Mouse (Mus musculus) hindbrain, embryonic 16.5 days (tissue): ENCODE data around the gene Gm17657. TPM values are rescaled to one million over a fixed set of nuclear protein-coding genes. Genes with fewer than 3 reads are reported as not detected.

ENCODE experiments used
- ATAC-seq: fragments of 200-750 bp; cut with Nextera tagmentation; 2 replicates; pipeline ENCODE4 v1.8.0; 2017; ENCODE audit warnings: moderate TSS enrichment, moderate library complexity
- H3K27ac ChIP-seq: fragments of 300-500 bp; sonication (generic); 2 replicates; pipeline ENCODE4 v1.5.1; 2014; ENCODE audit warnings: low read depth, mild to moderate bottlenecking, control low read depth, low read length, moderate library complexity
- H3K27me3 ChIP-seq: fragments of 300-500 bp; sonication (generic); replicated peaks from 2 replicates; pipeline ENCODE4 v1.6.1; 2014; ENCODE audit warnings: low read length; ENCODE audit not compliant: control insufficient read depth, insufficient read depth
- H3K36me3 ChIP-seq: fragments of 300-500 bp; sonication (generic); 2 replicates; pipeline ENCODE4 v1.6.1; 2014; ENCODE audit warnings: mild to moderate bottlenecking, low read length, moderate library complexity, mixed read lengths; ENCODE audit not compliant: control insufficient read depth, insufficient read depth
- H3K4me1 ChIP-seq: fragments of 300-500 bp; sonication (generic); 2 replicates; pipeline ENCODE4 v1.6.1; 2014; ENCODE audit warnings: low read depth, low read length; ENCODE audit not compliant: control insufficient read depth, insufficient read depth
- H3K4me2 ChIP-seq: fragments of 300-500 bp; sonication (generic); 2 replicates; pipeline ENCODE4 v1.6.1; 2014; ENCODE audit warnings: mild to moderate bottlenecking, low read length, control low read depth, moderate library complexity
- H3K4me3 ChIP-seq: fragments of 300-500 bp; sonication (generic); 2 replicates; pipeline ENCODE4 v1.5.1; 2014; ENCODE audit warnings: mild to moderate bottlenecking, low read length, control low read depth, moderate library complexity
- H3K9ac ChIP-seq: fragments of 300-500 bp; sonication (generic); 2 replicates; pipeline ENCODE4 v1.6.1; 2014; ENCODE audit warnings: low read depth, mild to moderate bottlenecking, control low read depth, low read length, moderate library complexity
- H3K9me3 ChIP-seq: fragments of 300-500 bp; sonication (generic); 2 replicates; pipeline ENCODE4 v1.6.1; 2014; ENCODE audit warnings: mild to moderate bottlenecking, low read length, moderate library complexity; ENCODE audit not compliant: control insufficient read depth
- WGBS: fragments of 180-500 bp; shearing (Covaris S2); extraction: QIAGEN DNeasy Blood & Tissue Kit; methylation state at CpG from one replicate; pipeline ENCODE4 v1.1.7; 2014; 5-methylcytosine and 5-hydroxymethylcytosine counted together
- polyA plus RNA-seq: library from polyadenylated mRNA; unstranded; fragments of >200 nt; fragmentation: Nextera tagmentation; extraction: Ambion mirVana; gene quantifications from 2 replicates; pipeline ENCODE4 v1.2.1, GENCODE M21; 2015

Gm17657 gene
- polyA plus RNA-seq, 1 experiment from 2014 or later, result not detected

DNA sequence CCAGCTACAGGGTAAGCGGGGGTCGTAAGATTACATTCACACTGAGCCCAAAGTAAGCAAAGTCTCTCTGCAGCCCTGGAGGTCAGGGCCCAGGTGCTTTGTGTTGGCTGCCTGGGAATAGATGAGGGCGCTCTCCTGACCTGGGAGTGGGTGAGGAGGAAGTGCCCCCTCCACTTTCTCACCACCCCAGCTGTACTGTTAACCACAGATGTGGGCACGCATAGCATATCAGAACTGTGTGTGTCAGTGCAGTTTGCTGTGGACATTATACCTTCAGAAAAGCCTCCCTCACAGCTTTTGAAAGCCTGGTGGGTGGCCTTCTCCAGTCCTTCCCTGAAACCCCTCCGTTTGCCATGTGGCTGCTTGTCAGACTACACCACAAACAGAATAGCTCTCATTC, 34.9 kb upstream of the Gm17657 start:
- Histone ChIP-seq H3K9me3 (no peaks in the 10 kb centered on the region), H3K4me1 (peaks cover 4% of the 10 kb centered on the region), H3K9ac (no peak overlapping the region), H3K36me3 (peaks cover 5% of the 10 kb centered on the region), H3K4me2 (no peak overlapping the region), H3K27me3 (no peaks in the 10 kb centered on the region), H3K27ac (no peak overlapping the region), H3K4me3 (no peak overlapping the region)
- ATAC-seq, result no peak
- 84% methylated on average over 5 of the region's 5 CpGs for WGBS

DNA sequence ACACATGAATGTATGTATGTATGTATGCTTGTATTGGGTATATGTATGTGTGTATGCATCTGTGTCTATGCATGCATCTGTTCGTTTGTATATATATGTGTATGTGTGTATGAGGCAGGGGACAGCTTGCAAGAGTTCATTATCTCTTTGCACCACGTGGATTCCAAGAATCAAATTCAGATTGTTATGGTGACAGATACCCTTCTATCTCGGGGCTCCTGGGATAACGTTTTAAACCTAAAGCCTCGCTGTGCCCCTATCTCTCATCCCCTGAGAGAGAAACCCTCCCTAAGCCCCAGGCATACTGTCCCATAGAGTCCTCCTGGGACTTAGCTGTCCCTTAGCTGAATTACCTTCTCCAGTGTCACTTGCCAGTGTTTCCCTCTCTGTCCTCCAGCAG, 34.1 kb upstream of the Gm17657 start:
- Histone ChIP-seq H3K9me3 (no peaks in the 10 kb centered on the region), H3K27ac (no peak overlapping the region), H3K36me3 (peaks cover 10% of the 10 kb centered on the region), H3K4me1 (no peaks in the 10 kb centered on the region), H3K4me2 (no peak overlapping the region), H3K4me3 (no peak overlapping the region), H3K9ac (no peak overlapping the region), H3K27me3 (no peaks in the 10 kb centered on the region)
- no peak for ATAC-seq
- 89% methylated on average over 5 of the region's 5 CpGs for WGBS

DNA sequence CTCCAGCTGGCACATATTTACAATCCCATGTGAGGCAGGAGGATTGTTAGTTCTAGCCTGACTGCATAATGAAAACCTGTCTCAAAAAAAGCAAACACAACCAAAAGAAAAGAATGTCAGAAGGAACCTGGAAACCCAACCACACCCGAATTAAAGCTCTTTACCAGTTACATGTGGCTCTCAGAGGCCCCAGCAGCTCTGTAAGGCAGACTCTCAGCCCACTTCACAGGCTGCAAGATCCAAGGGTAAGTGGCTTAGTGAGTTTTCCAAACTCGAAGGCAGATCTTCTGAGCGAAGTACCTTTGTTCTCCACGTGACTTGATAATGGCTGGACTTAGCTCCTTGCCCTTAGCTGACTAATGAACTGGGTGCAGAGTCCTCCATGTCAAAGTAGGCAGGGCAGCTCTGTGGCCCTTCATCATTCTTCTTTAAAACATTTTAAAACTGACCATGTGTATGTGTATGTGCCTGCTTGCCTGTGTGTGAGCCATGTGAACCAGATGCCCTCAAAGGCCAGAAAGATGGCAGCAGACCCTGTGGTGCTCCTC, 30.2 kb upstream of the Gm17657 start:
- WGBS, result 88% methylated on average over 4 of the region's 4 CpGs
- H3K27me3 ChIP-seq, result no peaks in the 10 kb centered on the region
- H3K9me3 ChIP-seq, result no peaks in the 10 kb centered on the region
- no peak overlapping the region for H3K4me3 ChIP-seq
- peaks cover 14% of the 10 kb centered on the region for H3K36me3 ChIP-seq
- ATAC-seq, result no peak
- H3K9ac ChIP-seq, result no peak overlapping the region
- no peak overlapping the region for H3K4me2 ChIP-seq
- no peaks in the 10 kb centered on the region for H3K4me1 ChIP-seq
- no peak overlapping the region for H3K27ac ChIP-seq

DNA sequence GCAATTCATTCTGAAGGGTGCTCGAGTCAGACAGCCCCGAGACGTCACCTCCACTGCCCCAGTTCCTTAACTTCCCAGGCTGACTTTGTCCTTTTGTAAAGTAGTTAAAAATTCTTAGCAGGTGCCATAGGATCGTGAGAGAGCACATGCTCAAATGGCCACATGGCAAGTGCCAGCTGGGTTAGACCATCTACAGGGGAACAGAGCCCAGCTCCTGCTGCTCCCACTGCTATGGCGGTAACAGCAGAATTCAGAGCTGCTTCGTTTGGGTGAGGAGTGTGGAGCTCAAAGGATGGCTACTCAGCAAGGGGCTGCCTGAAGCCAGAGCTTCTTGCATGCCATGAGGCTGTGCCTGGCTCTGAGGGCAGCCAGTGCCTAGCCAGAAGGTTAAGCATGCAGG, 20.4 kb upstream of the Gm17657 start:
- Histone ChIP-seq H3K4me1 (no peaks in the 10 kb centered on the region), H3K27me3 (no peaks in the 10 kb centered on the region), H3K4me2 (no peak overlapping the region), H3K4me3 (no peak overlapping the region), H3K9me3 (no peaks in the 10 kb centered on the region), H3K27ac (no peak overlapping the region), H3K36me3 (peaks cover 29% of the 10 kb centered on the region), H3K9ac (no peak overlapping the region)
- 78% methylated on average over 6 of the region's 6 CpGs for WGBS
- no peak for ATAC-seq

DNA sequence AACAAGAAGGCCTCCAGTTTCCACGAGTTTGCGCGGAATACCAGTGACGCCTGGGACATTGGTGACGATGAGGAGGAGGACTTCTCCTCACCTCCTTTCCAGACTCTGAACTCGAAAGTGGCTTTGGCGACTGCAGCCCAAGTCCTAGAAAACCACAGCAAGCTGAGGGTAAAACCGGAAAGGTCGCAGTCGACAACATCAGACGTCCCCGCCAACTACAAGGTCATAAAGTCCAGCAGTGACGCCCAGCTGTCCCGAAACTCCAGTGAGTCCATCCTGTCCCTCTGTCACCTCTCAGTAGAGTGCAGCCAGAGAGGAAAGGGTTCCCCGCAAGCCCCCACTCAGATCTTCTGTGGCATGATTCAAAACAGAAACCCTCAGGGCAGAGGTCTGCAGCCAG, 19.0 kb upstream of the Gm17657 start:
- Histone ChIP-seq H3K27ac (no peak overlapping the region), H3K27me3 (no peaks in the 10 kb centered on the region), H3K9ac (no peak overlapping the region), H3K4me1 (no peaks in the 10 kb centered on the region), H3K4me3 (no peak overlapping the region), H3K4me2 (no peak overlapping the region), H3K36me3 (peaks cover 27% of the 10 kb centered on the region), H3K9me3 (no peaks in the 10 kb centered on the region)
- no peak for ATAC-seq
- 92% methylated on average over 15 of the region's 15 CpGs for WGBS

DNA sequence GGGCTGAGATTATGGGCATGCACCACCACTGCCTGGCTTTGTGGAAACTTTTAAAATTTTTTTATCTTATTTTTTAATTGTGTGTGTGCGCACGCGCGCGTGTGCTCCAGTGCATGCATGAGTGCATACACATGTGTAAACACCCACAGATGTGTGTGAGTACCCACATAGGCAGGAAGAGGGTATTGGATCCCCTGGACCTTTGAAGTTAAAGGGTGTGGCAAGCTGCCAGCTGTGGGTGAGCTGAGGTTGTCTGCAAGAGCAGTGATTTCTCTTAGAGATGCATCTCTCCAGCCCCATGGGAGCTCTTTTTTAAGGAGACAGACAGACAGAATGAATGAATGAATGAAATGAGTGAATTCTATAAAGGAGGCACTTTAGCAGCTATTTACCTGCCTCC, 16.1 kb upstream of the Gm17657 start:
- Histone ChIP-seq H3K9me3 (no peaks in the 10 kb centered on the region), H3K27me3 (no peaks in the 10 kb centered on the region), H3K36me3 (peaks cover 9% of the 10 kb centered on the region), H3K4me3 (no peak overlapping the region), H3K27ac (no peak overlapping the region), H3K9ac (no peak overlapping the region), H3K4me1 (no peaks in the 10 kb centered on the region), H3K4me2 (no peak overlapping the region)
- WGBS, result 97% methylated on average over 5 of the region's 5 CpGs
- no peak for ATAC-seq

DNA sequence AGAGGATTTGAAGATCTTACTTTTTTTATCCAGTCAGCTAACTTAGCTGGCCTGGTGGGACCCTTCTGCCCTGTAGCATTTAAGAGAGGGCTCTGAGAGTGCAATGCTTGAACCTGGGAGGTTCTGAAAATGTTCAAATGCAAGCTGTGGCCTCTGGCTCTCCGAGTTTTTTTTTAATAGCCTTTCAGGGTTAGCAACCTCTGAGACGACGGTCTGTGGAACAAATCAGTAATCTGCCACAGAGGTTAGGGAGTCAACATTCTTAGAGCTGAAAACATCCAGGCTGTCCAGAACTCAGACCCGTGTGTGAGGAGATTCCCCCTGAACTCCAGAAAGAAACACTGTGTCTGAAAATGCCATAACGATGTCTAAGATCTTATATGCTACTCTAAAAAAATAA, 9.0 kb upstream of the Gm17657 start:
- Histone ChIP-seq H3K9ac (no peak overlapping the region), H3K27me3 (no peaks in the 10 kb centered on the region), H3K36me3 (peaks cover 5% of the 10 kb centered on the region), H3K27ac (no peak overlapping the region), H3K4me1 (no peaks in the 10 kb centered on the region; the same call in 1 of the 2 replicates), H3K9me3 (peaks cover 5% of the 10 kb centered on the region), H3K4me3 (no peak overlapping the region), H3K4me2 (no peak overlapping the region)
- ATAC-seq, result no peak
- 80% methylated on average over 5 of the region's 5 CpGs for WGBS

DNA sequence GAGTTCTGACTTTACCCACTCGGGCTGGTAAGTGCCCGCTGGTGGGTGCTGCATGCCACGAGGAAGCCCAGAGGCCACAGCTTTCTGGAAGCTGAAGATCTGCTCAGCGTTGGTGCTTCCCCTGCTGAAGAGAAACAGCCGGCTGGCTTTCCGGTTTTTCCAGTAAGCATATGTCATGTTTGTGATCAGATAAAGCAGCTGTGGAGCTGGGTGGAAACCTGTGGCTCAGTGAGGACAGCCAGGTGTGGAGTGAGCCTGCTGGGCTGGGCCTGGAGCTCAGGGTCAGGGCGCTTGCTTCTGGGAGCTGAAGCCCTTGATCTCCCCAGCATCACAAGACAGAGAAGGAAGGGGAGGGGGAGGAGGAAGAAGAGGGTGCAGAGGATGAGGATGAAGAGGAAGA, 7.5 kb upstream of the Gm17657 start:
- Histone ChIP-seq H3K27ac (no peak overlapping the region), H3K9ac (no peak overlapping the region), H3K4me2 (no peak overlapping the region), H3K9me3 (peaks cover 5% of the 10 kb centered on the region), H3K36me3 (peaks cover 5% of the 10 kb centered on the region), H3K27me3 (no peaks in the 10 kb centered on the region), H3K4me3 (no peak overlapping the region), H3K4me1 (no peaks in the 10 kb centered on the region; the same call in 1 of the 2 replicates)
- 93% methylated on average over 7 of the region's 7 CpGs for WGBS
- no peak for ATAC-seq

DNA sequence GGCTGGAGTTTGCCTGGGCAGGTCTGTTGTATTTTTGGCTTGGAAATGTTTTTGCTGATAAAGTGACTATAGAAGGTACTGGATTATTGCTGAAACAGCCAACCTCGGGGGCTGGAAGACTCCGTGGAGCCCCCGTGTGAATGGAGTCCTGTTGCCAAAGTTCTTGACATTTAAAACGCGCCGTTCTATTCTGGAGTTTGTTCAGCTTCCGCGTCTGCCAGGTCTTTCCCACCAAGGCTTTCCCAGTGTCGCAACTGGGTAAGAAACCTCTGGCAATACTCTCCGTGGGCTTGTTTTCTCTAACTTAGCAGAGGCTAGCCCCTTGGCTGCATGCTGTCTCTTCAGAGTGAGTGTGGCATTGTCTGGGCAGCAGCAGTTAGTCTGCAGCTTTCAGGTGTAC, 7.0 kb upstream of the Gm17657 start:
- Histone ChIP-seq H3K36me3 (peaks cover 5% of the 10 kb centered on the region), H3K27me3 (no peaks in the 10 kb centered on the region), H3K9ac (no peak overlapping the region), H3K4me1 (no peaks in the 10 kb centered on the region; the same call in 1 of the 2 replicates), H3K27ac (no peak overlapping the region), H3K4me3 (no peak overlapping the region), H3K4me2 (no peak overlapping the region), H3K9me3 (peaks cover 5% of the 10 kb centered on the region)
- no peak for ATAC-seq
- 93% methylated on average over 10 of the region's 10 CpGs for WGBS

DNA sequence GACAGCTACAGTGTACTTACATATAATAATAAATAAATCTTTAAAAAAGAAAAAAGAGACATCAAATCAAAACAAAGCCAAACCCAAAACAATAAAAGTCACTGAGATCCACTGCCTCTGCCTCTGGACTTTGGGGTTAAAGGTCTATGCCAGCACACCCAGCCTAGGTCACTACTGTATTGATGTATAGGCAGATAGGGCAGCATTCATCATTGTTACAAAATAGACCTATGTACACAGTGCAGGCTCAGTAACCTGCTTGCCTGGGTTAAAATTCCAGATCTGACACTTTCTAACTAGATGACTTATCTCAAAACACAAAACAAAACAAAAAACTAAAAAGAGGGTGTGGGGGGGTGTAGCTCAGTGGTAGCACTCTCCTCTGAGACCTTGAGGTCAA, 4.7 kb upstream of the Gm17657 start:
- Histone ChIP-seq H3K27me3 (no peaks in the 10 kb centered on the region), H3K36me3 (no peaks in the 10 kb centered on the region), H3K9ac (no peak overlapping the region), H3K4me2 (no peak overlapping the region), H3K9me3 (no peaks in the 10 kb centered on the region), H3K27ac (no peak overlapping the region), H3K4me3 (no peak overlapping the region), H3K4me1 (peaks cover 11% of the 10 kb centered on the region)
- no peak for ATAC-seq
